Mouse (Mus musculus) erythroblast, embryonic 14.5 days (primary cell): Measurements from ENCODE around the gene Zfp472. TPM values are rescaled to one million over a fixed set of nuclear protein-coding genes. Genes with fewer than 3 reads are reported as not detected.

ENCODE experiments used
- H3K27me3 ChIP-seq: 2 replicates; pipeline ENCODE4 v1.6.1; 2012; ENCODE audit warnings: inconsistent platforms; ENCODE audit not compliant: control insufficient read depth
- H3K36me3 ChIP-seq: 2 replicates; pipeline ENCODE4 v1.6.1; 2012; ENCODE audit warnings: mild to moderate bottlenecking, inconsistent platforms; ENCODE audit not compliant: control insufficient read depth
- H3K4me1 ChIP-seq: 2 replicates; pipeline ENCODE4 v1.6.1; 2012; ENCODE audit warnings: inconsistent platforms; ENCODE audit not compliant: control insufficient read depth
- H3K4me3 ChIP-seq: replicated peaks from 2 replicates; pipeline ENCODE3; 2012; ENCODE audit warnings: moderate library complexity, mild to moderate bottlenecking, inconsistent platforms
- H3K9me3 ChIP-seq: 2 replicates; pipeline ENCODE4 v1.6.1; 2012; ENCODE audit warnings: low read length, inconsistent platforms, mixed read lengths; ENCODE audit not compliant: control insufficient read depth
- GATA1 ChIP-seq: IDR thresholded peaks from 2 replicates; pipeline ENCODE4 v1.6.1; 2012; ENCODE audit warnings: low read length, inconsistent platforms, mixed read lengths
- TAL1 ChIP-seq: IDR thresholded peaks from 3 replicates; pipeline ENCODE4 v1.6.1; 2012; ENCODE audit warnings: low read length, inconsistent platforms, mixed read lengths
- polyA plus RNA-seq: library from polyadenylated mRNA; stranded (reverse); fragments of >175 nt; gene quantifications from 2 replicates; pipeline ENCODE4 v1.2.3, GENCODE M21; 2012

Zfp472 gene
- polyA plus RNA-seq = 0.02 and 0.04 TPM in 2 replicates

GRCm38 (mm10) chr17:32965623-32966290 lies at the start of gene Zfp472:
TSS of gene Zfp472 (plus strand) at chr17:32965814.
- TF ChIP-seq TAL1 (no peak), GATA1 (no peak)
- Histone ChIP-seq H3K36me3 (no peaks in the 10 kb centered on the region), H3K9me3 (no peaks in the 10 kb centered on the region), H3K4me1 (peaks cover 24% of the 10 kb centered on the region), H3K4me3 (peak within 1 kb of the TSS; percentile 70), H3K27me3 (no peaks in the 10 kb centered on the region)

- H3K36me3 ChIP-seq = no peaks in the 10 kb centered on the region
- no peaks in the 10 kb centered on the region for H3K4me1 ChIP-seq
- no peaks in the 10 kb centered on the region for H3K27me3 ChIP-seq
- no peaks in the 10 kb centered on the region for H3K9me3 ChIP-seq
- no peak overlapping the region for H3K4me3 ChIP-seq
- no peak for TF ChIP-seq TAL1
- no peak for TF ChIP-seq GATA1
Observed at GRCm38 (mm10) chr17:32916075-32916474, 49.5 kb upstream of the Zfp472 start.

- no peaks in the 10 kb centered on the region for H3K27me3 ChIP-seq
- no peak for TF ChIP-seq GATA1
- TF ChIP-seq TAL1 = no peak
- no peaks in the 10 kb centered on the region for H3K36me3 ChIP-seq
- no peaks in the 10 kb centered on the region for H3K4me1 ChIP-seq
- no peak within 1 kb of the TSS for H3K4me3 ChIP-seq
- no peaks in the 10 kb centered on the region for H3K9me3 ChIP-seq
Observed at GRCm38 (mm10) chr17:32917131-32917530, 48.5 kb upstream of the Zfp472 start, which contains the start of gene Cyp4f14. TSS of gene Cyp4f14 (minus strand) at chr17:32917342.

- Histone ChIP-seq H3K9me3 (no peaks in the 10 kb centered on the region), H3K4me1 (no peaks in the 10 kb centered on the region), H3K4me3 (no peak overlapping the region), H3K27me3 (no peaks in the 10 kb centered on the region), H3K36me3 (no peaks in the 10 kb centered on the region)
- TF ChIP-seq TAL1 (no peak), GATA1 (no peak)
Observed at GRCm38 (mm10) chr17:32919123-32919522, 46.5 kb upstream of the Zfp472 start.

GRCm38 (mm10) chr17:32923681-32924080 lies 41.9 kb upstream of the Zfp472 start:
- Histone ChIP-seq H3K4me3 (no peak overlapping the region), H3K9me3 (no peaks in the 10 kb centered on the region), H3K27me3 (no peaks in the 10 kb centered on the region), H3K36me3 (no peaks in the 10 kb centered on the region), H3K4me1 (peaks cover 5% of the 10 kb centered on the region)
- no peak for TF ChIP-seq TAL1
- no peak for TF ChIP-seq GATA1

- Histone ChIP-seq H3K4me1 (peaks cover 5% of the 10 kb centered on the region), H3K9me3 (no peaks in the 10 kb centered on the region), H3K36me3 (no peaks in the 10 kb centered on the region), H3K27me3 (no peaks in the 10 kb centered on the region), H3K4me3 (peak overlapping the region; percentile 50)
- TF ChIP-seq TAL1 = no peak
- no peak for TF ChIP-seq GATA1
Observed at GRCm38 (mm10) chr17:32924658-32925312, 40.8 kb upstream of the Zfp472 start.

GRCm38 (mm10) chr17:32927803-32928202 lies 37.8 kb upstream of the Zfp472 start:
- TF ChIP-seq TAL1 (no peak), GATA1 (no peak)
- Histone ChIP-seq H3K4me3 (no peak overlapping the region), H3K36me3 (no peaks in the 10 kb centered on the region), H3K9me3 (no peaks in the 10 kb centered on the region), H3K4me1 (peaks cover 5% of the 10 kb centered on the region), H3K27me3 (no peaks in the 10 kb centered on the region)

- Histone ChIP-seq H3K27me3 (no peaks in the 10 kb centered on the region), H3K4me1 (no peaks in the 10 kb centered on the region), H3K36me3 (no peaks in the 10 kb centered on the region), H3K4me3 (no peak overlapping the region), H3K9me3 (no peaks in the 10 kb centered on the region)
- TF ChIP-seq GATA1 (no peak), TAL1 (no peak)
Observed at GRCm38 (mm10) chr17:32939831-32940230, 25.8 kb upstream of the Zfp472 start.

- Histone ChIP-seq H3K9me3 (no peaks in the 10 kb centered on the region), H3K36me3 (no peaks in the 10 kb centered on the region), H3K27me3 (no peaks in the 10 kb centered on the region), H3K4me1 (peaks cover 16% of the 10 kb centered on the region), H3K4me3 (no peak overlapping the region)
- no peak for TF ChIP-seq TAL1
- no peak for TF ChIP-seq GATA1
Observed at GRCm38 (mm10) chr17:32943661-32944060, 22.0 kb upstream of the Zfp472 start.
